Comparison of ENCODE assay signal across 12 mouse cellular contexts in the genomic region with DNA sequence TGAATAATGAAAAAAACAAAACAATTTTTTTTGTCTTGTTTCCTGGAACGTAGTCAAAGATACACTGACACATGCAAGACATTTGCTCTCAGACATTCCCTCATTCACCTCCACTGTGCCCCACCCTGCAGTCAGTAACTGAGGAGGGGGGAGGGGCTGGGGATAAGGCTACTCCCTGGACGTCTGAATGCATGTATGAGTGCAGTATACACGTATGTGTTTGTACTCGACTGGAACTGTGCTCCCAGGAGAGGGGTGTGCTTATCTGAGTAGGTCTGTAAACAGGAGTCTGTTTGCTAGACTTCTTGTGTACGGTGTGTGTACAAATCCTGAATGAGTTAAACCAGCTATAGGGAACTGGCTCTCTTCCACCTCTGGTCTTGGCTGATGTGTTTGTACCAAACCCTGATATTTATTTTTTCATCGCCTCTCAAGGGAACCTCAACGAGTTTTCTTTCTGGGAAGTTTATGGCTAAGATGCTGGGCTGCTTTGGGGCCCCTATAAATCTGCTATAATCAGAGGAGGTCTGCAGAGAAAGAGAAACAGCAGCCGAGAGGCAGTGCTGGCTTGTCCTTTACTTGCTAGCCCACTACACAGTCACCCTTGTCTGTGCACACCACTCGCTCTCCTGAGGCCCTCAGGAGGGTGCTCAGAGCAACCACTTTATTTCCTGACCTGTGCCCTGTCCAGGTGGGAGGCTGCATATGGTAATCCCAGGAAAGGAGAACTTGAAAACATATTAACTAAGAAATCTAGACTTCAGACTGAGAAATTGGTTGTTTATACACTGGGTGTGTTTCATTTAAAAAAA.
DNase-seq lines count a peak whose midpoint lies in the region; ATAC-seq and TF ChIP-seq lines count a peak whose summit lies in the region.
"Had no signal": no experiment of that assay in that cellular context is flagged by ENCODE, and none has a peak within 500 bp of the region (broad histone marks: within the 10 kb centered on the region; RNA-seq: fewer than 3 reads in every experiment).

No protein-coding gene starts in this region.

- no peak overlapping the region; the same call in 1 of the 2 replicates for H3K27ac ChIP-seq in embryonic facial prominence, embryonic 13.5 days
- H3K27ac ChIP-seq in embryonic facial prominence, embryonic 10.5 days (replicated peaks): no peak overlapping the region
- no peak overlapping the region for H3K27ac ChIP-seq in intestine, embryonic 15.5 days
- H3K27ac ChIP-seq in midbrain, postnatal 0 days (ENCODE audit: low read depth, low read length): 0 out of 2 replicates have a peak overlapping the region, but pooled peaks have one; percentile 20
- H3K27ac ChIP-seq in cerebellum, adult 2 months (ENCODE audit: insufficient read depth, low read length): no peak overlapping the region
- H3K27ac ChIP-seq: midbrain, embryonic 12.5 days had no signal

- H3K4me3 ChIP-seq in embryonic facial prominence, embryonic 13.5 days: no peak overlapping the region
- H3K4me3 ChIP-seq in embryonic facial prominence, embryonic 10.5 days: no peak overlapping the region
- no peak overlapping the region for H3K4me3 ChIP-seq in intestine, embryonic 15.5 days (replicated peaks)
- no peak overlapping the region for H3K4me3 ChIP-seq in midbrain, postnatal 0 days (ENCODE audit: low read depth, low read length)
- H3K4me3 ChIP-seq in cerebellum, adult 2 months (replicated peaks; ENCODE audit: insufficient read depth, low read depth, low read length): no peak overlapping the region
- H3K4me3 ChIP-seq: midbrain, embryonic 12.5 days had no signal

- no peak overlapping the region for H3K4me2 ChIP-seq in embryonic facial prominence, embryonic 13.5 days
- H3K4me2 ChIP-seq in intestine, embryonic 15.5 days (replicated peaks): no peak overlapping the region
- no peak overlapping the region for H3K4me2 ChIP-seq in midbrain, postnatal 0 days (ENCODE audit: low read depth, low read length, poor library complexity, severe bottlenecking)
- H3K4me2 ChIP-seq: midbrain, embryonic 12.5 days had no signal

- peaks cover 4% of the 10 kb centered on the region; the same call in 1 of the 2 replicates for H3K4me1 ChIP-seq in embryonic facial prominence, embryonic 13.5 days
- peaks cover 5% of the 10 kb centered on the region; the same call in 1 of the 2 replicates for H3K4me1 ChIP-seq in embryonic facial prominence, embryonic 10.5 days
- peaks cover 6% of the 10 kb centered on the region; the same call in 1 of the 2 replicates for H3K4me1 ChIP-seq in intestine, embryonic 15.5 days (replicated peaks)
- 0 out of 2 replicates have a peak, but pooled peaks cover under 1% of the 10 kb centered on the region for H3K4me1 ChIP-seq in midbrain, postnatal 0 days (ENCODE audit: insufficient read depth, low read length)
- H3K4me1 ChIP-seq in cerebellum, adult 2 months (ENCODE audit: control insufficient read depth, insufficient read depth, low read length): no peaks in the 10 kb centered on the region

- TF ChIP-seq POLR2A in cerebellum, adult 2 months (IDR thresholded peaks at IDR 0.05; ENCODE audit: borderline replicate concordance, insufficient read depth, low read length): no peak

- no peak for TF ChIP-seq CTCF in midbrain, postnatal 0 days (IDR thresholded peaks at IDR 0.05)
- TF ChIP-seq CTCF in cerebellum, adult 2 months (IDR thresholded peaks at IDR 0.05; ENCODE audit: borderline replicate concordance, insufficient read depth, low read depth, low read length): no peak

- 47% methylated on average over 9 of the region's 9 CpGs for WGBS in embryonic facial prominence, embryonic 13.5 days
- WGBS in embryonic facial prominence, embryonic 10.5 days: 57% methylated on average over 9 of the region's 9 CpGs
- 17% methylated on average over 9 of the region's 9 CpGs for WGBS in intestine, embryonic 15.5 days
- WGBS in midbrain, postnatal 0 days: 54% methylated on average over 9 of the region's 9 CpGs
- 57% methylated on average over 9 of the region's 9 CpGs for WGBS in cerebellum, adult 2 months

- H3K9me3 ChIP-seq in embryonic facial prominence, embryonic 13.5 days: no peaks in the 10 kb centered on the region
- H3K9me3 ChIP-seq in embryonic facial prominence, embryonic 10.5 days: no peaks in the 10 kb centered on the region
- no peaks in the 10 kb centered on the region for H3K9me3 ChIP-seq in intestine, embryonic 15.5 days
- H3K9me3 ChIP-seq in midbrain, postnatal 0 days (ENCODE audit: low read length): no peaks in the 10 kb centered on the region
- H3K9me3 ChIP-seq: midbrain, embryonic 12.5 days had no signal

- H3K9ac ChIP-seq in embryonic facial prominence, embryonic 13.5 days: 0 out of 2 replicates have a peak overlapping the region, but pooled peaks have one; percentile 1
- H3K9ac ChIP-seq in intestine, embryonic 15.5 days: no peak overlapping the region; the same call in 1 of the 2 replicates
- no peak overlapping the region for H3K9ac ChIP-seq in midbrain, postnatal 0 days (replicated peaks; ENCODE audit: low read length, poor library complexity, severe bottlenecking)
- H3K9ac ChIP-seq: midbrain, embryonic 12.5 days had no signal

- ATAC-seq in embryonic facial prominence, embryonic 13.5 days (ENCODE audit: insufficient number of reproducible peaks, insufficient read depth, low FRiP score, low TSS enrichment, low read depth): no peak
- ATAC-seq in intestine, embryonic 15.5 days: 0 out of 2 replicates have a peak, but pooled peaks have one; percentile 34
- no peak for ATAC-seq in midbrain, postnatal 0 days (ENCODE audit: low FRiP score)

- DNase-seq in embryonic facial prominence, embryonic 10.5 days (ENCODE audit: low spot score): no peak
- peak; percentile 53 for DNase-seq in kidney, postnatal 10 days
- no peak for DNase-seq in midbrain, postnatal 0 days (ENCODE audit: low spot score)
- DNase-seq in spleen, adult 18-20 months: no peak
- DNase-seq in cerebellum, adult 2 months: no peak
- no peak for DNase-seq in testis, postnatal 14 days (ENCODE audit: low spot score)
- DNase-seq: cerebellum, postnatal 14 days; lung, adult 18-20 months; right cerebral cortex, postnatal 14 days had no signal

- peaks cover 43% of the 10 kb centered on the region for H3K27me3 ChIP-seq in embryonic facial prominence, embryonic 13.5 days
- peaks cover 48% of the 10 kb centered on the region for H3K27me3 ChIP-seq in embryonic facial prominence, embryonic 10.5 days (replicated peaks; ENCODE audit: low read depth, poor library complexity, severe bottlenecking)
- peaks cover 13% of the 10 kb centered on the region for H3K27me3 ChIP-seq in intestine, embryonic 15.5 days (replicated peaks)
- H3K27me3 ChIP-seq in midbrain, postnatal 0 days (ENCODE audit: insufficient read depth, low read length): no peaks in the 10 kb centered on the region
- H3K27me3 ChIP-seq in cerebellum, adult 2 months (ENCODE audit: control insufficient read depth, insufficient read depth, low read length): no peaks in the 10 kb centered on the region; the same call in 1 of the 2 replicates

- no peaks in the 10 kb centered on the region for H3K36me3 ChIP-seq in embryonic facial prominence, embryonic 13.5 days
- H3K36me3 ChIP-seq in embryonic facial prominence, embryonic 10.5 days (replicated peaks): no peaks in the 10 kb centered on the region
- no peaks in the 10 kb centered on the region for H3K36me3 ChIP-seq in intestine, embryonic 15.5 days
- no peaks in the 10 kb centered on the region for H3K36me3 ChIP-seq in midbrain, postnatal 0 days (ENCODE audit: insufficient read depth, low read length)
- H3K36me3 ChIP-seq: midbrain, embryonic 12.5 days had no signal
